Mouse (Mus musculus) liver, adult 2 months (tissue): ENCODE measurements around the gene Atp2a1.

ENCODE experiments used
- CTCF ChIP-seq: fragments of 200-500 bp; IDR thresholded peaks from 2 replicates; pipeline ENCODE4 v1.5.1; 2011; ENCODE audit warnings: low read depth, low read length, control low read depth
- POLR2A ChIP-seq: fragments of 200-500 bp; IDR thresholded peaks from 2 replicates; pipeline ENCODE4 v1.6.1; 2011; ENCODE audit warnings: low read length, control low read depth; ENCODE audit not compliant: insufficient read depth; ENCODE audit errors: extremely low read depth

DNA sequence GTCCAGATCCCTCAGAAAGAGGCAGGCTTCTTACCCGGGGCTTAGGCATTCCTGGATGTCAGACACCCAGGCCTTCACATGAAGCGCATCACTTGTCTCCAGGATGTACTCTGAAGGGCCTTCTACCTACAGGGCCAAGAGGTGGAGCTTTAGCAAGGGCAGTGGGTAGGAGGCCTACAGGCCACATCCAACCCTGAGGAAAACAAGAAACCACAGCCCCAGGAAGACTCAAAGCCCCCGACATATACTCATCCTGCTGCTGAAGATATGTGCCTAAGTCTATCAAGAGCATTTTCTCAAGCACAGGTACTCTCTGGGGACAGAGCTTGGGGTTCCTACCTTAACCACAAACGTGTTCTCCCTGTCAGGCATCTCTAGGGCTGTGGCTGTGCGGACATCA is 8.5 kb upstream of the Atp2a1 start:
- TF ChIP-seq CTCF (no peak), POLR2A (no peak)
